Mouse (Mus musculus) olfactory bulb, adult 2 months (tissue): Measurements from ENCODE around the gene Nucb1. TPM values are rescaled to one million over a fixed set of nuclear protein-coding genes. Genes with fewer than 3 reads are reported as not detected.

Source experiments
- H3K27ac ChIP-seq: fragments of 200-500 bp; 2 replicates; pipeline ENCODE4 v1.5.1; 2012; ENCODE audit warnings: low read depth, low read length; ENCODE audit not compliant: insufficient read depth
- H3K4me1 ChIP-seq: fragments of 200-500 bp; 2 replicates; pipeline ENCODE4 v1.6.1; 2012; ENCODE audit warnings: low read length; ENCODE audit not compliant: control insufficient read depth, insufficient read depth
- H3K4me3 ChIP-seq: fragments of 200-500 bp; 2 replicates; pipeline ENCODE4 v1.5.1; 2012; ENCODE audit warnings: mild to moderate bottlenecking, low read depth, low read length, moderate library complexity; ENCODE audit not compliant: insufficient read depth
- CTCF ChIP-seq: fragments of 200-500 bp; IDR thresholded peaks from 2 replicates; pipeline ENCODE4 v1.5.1; 2012; ENCODE audit warnings: low read depth, mild to moderate bottlenecking, low read length, moderate library complexity; ENCODE audit not compliant: insufficient read depth
- POLR2A ChIP-seq: fragments of 200-500 bp; IDR thresholded peaks from 2 replicates; pipeline ENCODE4 v1.6.1; 2012; ENCODE audit warnings: mild to moderate bottlenecking, low read depth, low read length, moderate library complexity; ENCODE audit not compliant: insufficient read depth
- WGBS: fragments of 180-500 bp; shearing (Covaris S2); methylation state at CpG from one replicate; pipeline ENCODE4 v1.1.7; 2018; 5-methylcytosine and 5-hydroxymethylcytosine counted together
- polyA plus RNA-seq: library from polyadenylated mRNA; stranded (reverse); fragments of >200 nt; gene quantifications from 2 replicates; pipeline ENCODE4 v1.2.4, GENCODE M21; 2012; ENCODE audit warnings: low replicate concordance; ENCODE audit not compliant: missing spikeins, insufficient read depth, insufficient read length

Nucb1 gene
- polyA plus RNA-seq, 1 experiment = not detected

DNA sequence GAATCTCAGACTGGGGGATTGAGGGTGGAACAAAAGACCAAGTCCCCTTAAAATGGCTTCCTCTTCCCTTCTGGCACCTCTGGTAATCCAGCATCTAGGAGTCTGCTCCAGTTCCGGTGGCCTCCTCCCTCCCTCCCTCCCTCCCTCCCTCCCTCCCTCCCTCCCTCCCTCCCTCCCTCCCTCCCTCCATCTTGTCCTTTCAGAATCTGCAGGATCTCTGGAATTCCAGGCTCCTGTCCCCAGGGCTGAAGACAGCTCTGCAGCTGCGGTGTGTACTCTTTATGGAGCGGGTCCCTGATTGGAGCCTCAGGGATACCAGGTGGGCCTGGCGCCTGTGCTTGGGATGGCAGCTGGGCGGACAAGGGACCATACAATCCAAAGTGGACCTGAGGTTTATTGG lies 48.9 kb downstream of the Nucb1 start:
- 63% methylated on average over 5 of the region's 5 CpGs for WGBS
- Histone ChIP-seq H3K4me1 (peaks cover 36% of the 10 kb centered on the region), H3K4me3 (no peak overlapping the region), H3K27ac (peak overlapping the region; percentile 86; the same call in 1 of the 2 replicates)
- no peak for TF ChIP-seq POLR2A
- no peak for TF ChIP-seq CTCF

DNA sequence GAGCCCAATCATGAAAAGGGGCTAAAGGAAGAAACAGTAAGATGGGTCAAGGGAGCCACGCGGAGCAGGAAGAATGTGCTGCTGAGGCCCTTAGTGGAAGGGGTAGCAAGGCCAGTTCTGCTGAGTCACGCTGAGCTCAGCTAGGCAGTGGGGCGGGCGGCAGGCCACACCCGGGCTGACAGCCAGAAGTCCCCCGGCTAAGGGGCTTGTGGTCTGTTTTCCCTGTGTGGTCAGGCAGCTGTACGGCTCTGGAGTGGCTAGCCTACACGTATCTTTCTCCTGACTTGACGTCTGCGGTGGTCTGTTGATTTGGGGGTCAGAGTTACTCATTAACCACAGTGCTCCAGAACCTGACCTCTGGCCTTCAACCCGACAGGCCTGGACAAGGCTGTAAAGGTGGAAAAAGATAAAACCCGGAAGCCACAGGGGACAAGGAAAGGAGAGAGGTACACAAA lies 49.3 kb downstream of the Nucb1 start:
- TF ChIP-seq POLR2A (no peak), CTCF (no peak)
- WGBS = 33% methylated on average over 13 of the region's 13 CpGs
- Histone ChIP-seq H3K4me3 (no peak overlapping the region), H3K4me1 (peaks cover 33% of the 10 kb centered on the region), H3K27ac (peak overlapping the region; percentile 86; the same call in 1 of the 2 replicates)

DNA sequence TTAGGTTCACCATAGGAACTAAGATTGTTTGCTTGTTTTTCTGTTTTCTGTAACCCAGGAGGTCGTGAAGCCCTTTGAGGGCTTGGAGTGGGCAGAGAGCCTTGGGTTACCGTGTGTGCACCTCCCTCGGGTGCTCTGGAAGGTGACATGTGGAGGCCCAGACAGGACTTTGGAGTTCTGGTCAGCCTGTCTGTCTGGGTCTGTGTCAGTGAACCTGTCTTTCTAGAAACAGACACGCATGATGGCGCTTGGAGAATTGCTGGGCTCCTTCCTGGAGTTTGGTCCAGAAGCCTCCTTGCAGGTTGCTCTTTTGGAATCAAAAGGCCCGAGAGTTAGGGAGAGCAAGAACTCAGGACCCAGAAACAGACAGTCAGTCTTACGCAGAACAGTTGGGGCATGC lies 49.8 kb downstream of the Nucb1 start:
- Histone ChIP-seq H3K4me3 (no peak overlapping the region), H3K4me1 (peaks cover 28% of the 10 kb centered on the region), H3K27ac (peak overlapping the region; percentile 86)
- 66% methylated on average over 7 of the region's 7 CpGs for WGBS
- TF ChIP-seq CTCF (no peak), POLR2A (no peak)

DNA sequence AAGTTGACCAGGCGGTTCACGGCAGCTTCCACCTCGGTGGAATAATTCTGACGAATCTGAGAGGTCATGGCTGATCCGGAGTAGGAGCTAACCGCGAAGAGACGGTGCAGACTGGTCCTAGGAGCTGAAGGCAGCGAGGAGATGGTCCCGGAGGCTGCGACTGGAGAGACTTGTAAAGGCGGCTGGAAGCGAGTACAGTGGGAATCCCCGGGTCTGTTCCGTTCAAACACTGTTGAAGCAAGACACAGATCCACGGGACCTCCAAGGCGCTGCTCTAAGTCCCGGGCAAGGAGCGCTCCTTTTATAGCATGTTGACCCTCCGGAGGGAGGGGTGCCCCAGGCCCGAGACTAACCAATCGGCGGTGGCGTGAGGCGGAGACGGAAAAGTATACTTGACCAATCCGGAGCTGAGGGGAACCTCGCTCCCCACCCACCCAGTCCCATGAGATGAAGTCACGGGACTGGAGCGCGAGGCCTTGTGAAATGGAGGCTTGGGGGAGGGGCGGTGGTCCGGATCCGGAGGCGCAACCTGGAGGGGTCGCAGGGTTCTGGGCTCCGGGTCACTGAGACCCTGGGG lies 50.6 kb downstream of the Nucb1 start, which contains the start of gene Ftl1:
Gene Ftl1, minus strand, starts transcription at position 321 of the 577 bp plus-strand sequence.
- TF ChIP-seq POLR2A = peak; percentile 96
- H3K27ac ChIP-seq = peak within 1 kb of the TSS; percentile 86
- H3K4me3 ChIP-seq = peak within 1 kb of the TSS; percentile 58
- WGBS = 0% methylated on average over 37 of the region's 37 CpGs
- H3K4me1 ChIP-seq = peaks cover 22% of the 10 kb centered on the region

DNA sequence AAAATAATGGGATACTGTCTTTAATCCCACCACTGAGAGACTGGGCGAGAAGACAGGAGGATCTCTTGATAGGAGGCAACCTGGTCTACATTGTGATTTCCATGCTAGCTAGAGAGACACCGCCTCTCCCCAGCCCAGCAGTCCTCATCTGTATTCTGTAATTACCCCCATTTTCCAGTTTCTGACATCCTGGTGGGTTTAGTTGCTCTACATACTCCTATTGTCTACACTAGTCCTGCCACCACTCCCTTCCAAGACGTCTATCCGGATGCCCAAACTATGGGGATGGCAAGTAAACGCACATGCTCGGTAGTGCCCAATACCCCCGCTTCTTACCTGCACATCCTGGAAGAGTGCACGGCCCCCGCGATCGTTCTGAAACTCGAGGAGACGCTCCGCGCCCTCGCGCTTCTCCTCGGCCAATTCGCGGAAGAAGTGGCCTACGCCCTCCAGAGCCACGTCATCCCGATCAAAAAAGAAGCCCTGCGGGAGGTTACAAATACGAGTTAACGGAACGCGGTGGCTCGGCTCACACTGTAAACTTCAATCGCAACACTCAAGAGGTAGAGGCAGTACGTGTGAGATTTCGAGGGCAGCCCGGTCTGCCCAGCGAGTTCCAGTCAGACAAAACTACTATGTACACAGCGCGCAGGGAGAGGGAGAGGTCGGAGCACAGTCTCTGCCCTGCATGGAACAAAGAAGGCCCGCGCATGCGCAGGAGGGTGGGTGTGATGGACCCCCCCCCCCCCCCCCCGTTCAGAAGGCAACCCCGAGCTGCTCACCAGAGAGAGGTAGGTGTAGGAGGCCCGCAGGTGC lies 51.2 kb downstream of the Nucb1 start:
- WGBS = under 1% methylated on average over 43 of the region's 43 CpGs
- Histone ChIP-seq H3K27ac (peak overlapping the region; percentile 65), H3K4me1 (peaks cover 22% of the 10 kb centered on the region), H3K4me3 (peak overlapping the region; percentile 58)
- TF ChIP-seq POLR2A = no peak
- no peak for TF ChIP-seq CTCF

DNA sequence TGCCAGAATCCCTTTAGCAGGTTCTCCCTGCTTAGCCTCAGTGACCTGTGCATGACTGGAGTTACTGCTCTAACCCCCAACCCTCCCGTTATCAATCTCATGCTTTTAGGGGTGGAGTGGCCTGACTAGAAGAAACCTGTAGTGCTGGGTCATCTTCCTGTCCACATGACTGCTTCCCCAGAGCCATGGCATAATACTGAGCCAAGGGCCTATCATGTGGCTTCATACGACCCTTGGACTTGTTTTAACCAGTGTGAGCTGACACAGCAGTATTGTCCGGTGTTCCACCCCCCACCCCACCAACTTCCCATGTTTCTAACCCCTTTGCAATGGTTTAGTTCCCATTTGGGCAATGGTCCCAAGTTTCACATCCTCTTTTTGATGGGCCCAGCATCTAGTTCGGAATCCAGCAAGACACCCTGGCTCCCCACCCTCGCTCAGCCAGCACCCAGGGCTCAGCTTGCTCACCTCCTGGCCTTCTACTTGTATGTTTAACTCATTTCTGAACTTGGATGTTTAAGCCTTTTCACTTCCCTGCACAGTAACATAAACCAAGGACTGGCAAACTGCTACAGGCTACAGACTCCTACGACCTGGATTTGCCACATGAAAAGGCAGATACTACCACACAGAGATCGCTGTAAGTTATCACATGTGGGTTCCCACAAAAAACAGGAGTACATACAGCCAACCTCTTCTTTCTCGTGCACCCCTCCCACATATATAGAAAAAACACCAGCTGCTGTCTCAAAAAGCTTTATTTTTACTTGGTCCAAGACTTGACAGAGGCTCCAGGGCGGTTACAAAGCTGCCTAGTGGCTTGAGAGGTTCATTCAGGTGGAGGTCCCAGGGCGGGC lies 52.8 kb downstream of the Nucb1 start:
- 0 out of 2 replicates have a peak, but pooled peaks have one; percentile 10 for TF ChIP-seq POLR2A
- TF ChIP-seq CTCF = no peak
- Histone ChIP-seq H3K27ac (no peak overlapping the region), H3K4me1 (peaks cover 22% of the 10 kb centered on the region), H3K4me3 (no peak overlapping the region)
- 42% methylated on average over 10 of the region's 10 CpGs for WGBS

DNA sequence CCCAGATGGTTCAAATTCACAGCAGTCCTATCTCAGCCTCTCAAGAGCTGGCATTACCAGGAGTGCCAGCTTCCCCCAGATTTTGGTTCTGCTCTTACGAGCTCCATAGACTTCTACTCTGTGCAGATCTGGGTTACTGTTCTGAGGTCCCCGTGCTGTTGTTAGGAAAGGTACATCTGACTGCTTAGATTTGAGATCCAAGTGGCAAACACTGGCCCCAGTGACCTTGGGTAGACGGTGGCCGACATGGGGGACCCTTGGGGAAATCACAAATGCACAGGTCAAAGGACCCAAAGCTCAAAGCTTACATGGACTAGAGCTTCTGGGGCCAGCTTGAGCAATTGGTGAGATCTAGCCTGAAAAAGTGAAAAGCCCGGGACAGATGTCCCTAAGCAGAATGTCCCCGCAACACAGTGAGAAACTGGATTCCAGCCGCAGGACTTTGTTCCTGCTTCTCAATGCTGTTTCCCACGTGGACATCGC lies 53.4 kb downstream of the Nucb1 start:
- no peak overlapping the region for H3K4me3 ChIP-seq
- H3K27ac ChIP-seq = no peak overlapping the region
- TF ChIP-seq CTCF (no peak), POLR2A (no peak)
- peaks cover 22% of the 10 kb centered on the region for H3K4me1 ChIP-seq
- WGBS = 59% methylated on average over 9 of the region's 9 CpGs

DNA sequence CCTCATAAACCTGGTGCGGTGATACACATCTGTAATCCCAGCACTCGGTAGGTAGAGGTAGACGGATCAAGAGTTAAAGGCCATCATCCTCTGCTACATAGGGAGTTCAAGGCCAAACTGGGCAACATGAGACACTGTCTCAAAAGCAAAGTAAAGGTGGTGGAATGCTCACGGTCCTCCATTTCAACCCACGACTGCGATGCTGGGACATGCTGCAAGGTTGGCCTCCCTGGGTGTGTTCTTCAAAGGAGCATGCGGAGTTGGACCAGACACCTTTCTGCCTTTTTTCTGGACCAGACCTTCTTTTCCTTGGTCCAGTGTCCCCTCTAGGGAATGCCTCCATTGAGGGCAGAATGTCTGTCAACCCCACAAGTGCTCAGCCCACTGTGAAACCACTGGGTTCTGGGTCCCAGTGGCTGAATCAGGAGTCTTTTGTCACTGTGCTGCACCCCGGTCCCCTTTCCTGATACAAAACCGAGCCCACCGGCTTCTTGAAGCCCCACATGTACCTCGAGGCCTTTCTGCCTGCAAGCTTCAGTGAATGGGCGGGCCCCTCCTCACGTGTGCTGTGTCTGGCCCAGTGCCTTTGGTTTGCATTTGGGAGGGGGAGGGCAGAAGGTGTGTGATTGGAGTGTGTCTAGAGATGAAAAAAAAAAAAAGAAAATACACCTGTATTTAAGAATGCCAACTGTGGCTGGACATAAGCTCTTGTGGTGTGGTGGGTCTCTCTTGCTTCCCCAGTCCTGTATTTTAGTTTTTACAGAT lies 54.1 kb downstream of the Nucb1 start:
- H3K27ac ChIP-seq = no peak overlapping the region
- no peak for TF ChIP-seq CTCF
- TF ChIP-seq POLR2A = no peak
- no peak overlapping the region for H3K4me3 ChIP-seq
- WGBS = 73% methylated on average over 13 of the region's 13 CpGs
- H3K4me1 ChIP-seq = peaks cover 27% of the 10 kb centered on the region
